ENCODE assay signal across 24 mouse cellular contexts in the genomic region with DNA sequence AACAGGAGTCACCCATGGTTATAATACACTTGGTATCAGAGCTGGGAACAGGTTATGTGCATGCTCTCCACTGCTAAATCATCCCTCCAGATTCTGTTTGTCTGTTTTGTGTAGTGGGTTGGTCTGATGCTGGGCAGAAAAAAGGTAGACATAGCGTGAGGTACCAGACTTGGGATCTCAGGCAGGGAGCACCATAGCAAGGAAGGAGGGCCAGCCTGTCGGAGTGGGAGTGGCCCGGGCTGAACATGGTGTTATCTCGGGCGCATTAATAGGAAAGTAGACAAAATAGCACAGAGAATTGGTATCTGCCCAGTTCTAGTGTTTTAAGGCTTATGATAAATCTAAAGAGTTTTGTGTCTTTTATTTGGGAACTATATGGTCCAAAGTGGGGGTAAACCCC. TPM values are rescaled to one million over a fixed set of nuclear protein-coding genes. Genes with fewer than 3 reads are reported as not detected.
DNase-seq lines count a peak whose midpoint lies in the region; ATAC-seq and TF ChIP-seq lines count a peak whose summit lies in the region.
"Had no signal": no experiment of that assay in that cellular context is flagged by ENCODE, and none has a peak within 500 bp of the region (broad histone marks: within the 10 kb centered on the region; RNA-seq: fewer than 3 reads in every experiment).

No protein-coding gene starts in this region.

- peak overlapping the region; percentile 75 for H3K27ac ChIP-seq in hindbrain, embryonic 10.5 days
- H3K27ac ChIP-seq in hindbrain, postnatal 0 days, result no peak overlapping the region
- no peak overlapping the region for H3K27ac ChIP-seq in liver, postnatal 0 days (ENCODE audit: low read depth)
- H3K27ac ChIP-seq in forebrain, embryonic 15.5 days (replicated peaks), result peak overlapping the region; percentile 24; the same call in 1 of the 2 replicates
- H3K27ac ChIP-seq: limb, embryonic 13.5 days; midbrain, embryonic 12.5 days; neural tube, embryonic 15.5 days had no signal

- H3K9me3 ChIP-seq in hindbrain, embryonic 10.5 days, result peaks cover 9% of the 10 kb centered on the region
- H3K9me3 ChIP-seq in hindbrain, postnatal 0 days (ENCODE audit: low read length), result no peaks in the 10 kb centered on the region
- no peaks in the 10 kb centered on the region for H3K9me3 ChIP-seq in liver, postnatal 0 days (ENCODE audit: low read length)
- no peaks in the 10 kb centered on the region for H3K9me3 ChIP-seq in forebrain, embryonic 15.5 days
- H3K9me3 ChIP-seq: megakaryocyte, embryonic 14.5 days had no signal

- 87% methylated on average over 5 of the region's 5 CpGs for WGBS in hindbrain, embryonic 10.5 days
- WGBS in hindbrain, postnatal 0 days, result 81% methylated on average over 5 of the region's 5 CpGs
- 46% methylated on average over 5 of the region's 5 CpGs for WGBS in liver, postnatal 0 days (ENCODE audit: insufficient replicate concordance)
- 82% methylated on average over 5 of the region's 5 CpGs for WGBS in forebrain, embryonic 15.5 days

- no peak for TF ChIP-seq EP300 in liver, postnatal 0 days (IDR thresholded peaks at IDR 0.05; ENCODE audit: low read depth)

- no peaks in the 10 kb centered on the region for H3K27me3 ChIP-seq in hindbrain, embryonic 10.5 days (ENCODE audit: insufficient read depth, poor library complexity, severe bottlenecking)
- H3K27me3 ChIP-seq in hindbrain, postnatal 0 days (ENCODE audit: insufficient read depth, low read length), result no peaks in the 10 kb centered on the region
- H3K27me3 ChIP-seq in liver, postnatal 0 days (ENCODE audit: insufficient read depth, low read length), result no peaks in the 10 kb centered on the region
- no peaks in the 10 kb centered on the region for H3K27me3 ChIP-seq in forebrain, embryonic 15.5 days
- H3K27me3 ChIP-seq: limb, embryonic 13.5 days; midbrain, embryonic 12.5 days; neural tube, embryonic 15.5 days had no signal

- TF ChIP-seq CTCF in hindbrain, postnatal 0 days (IDR thresholded peaks at IDR 0.05; ENCODE audit: low read depth), result no peak
- no peak for TF ChIP-seq CTCF in liver, postnatal 0 days (IDR thresholded peaks at IDR 0.05; ENCODE audit: low read depth)

- peaks cover 68% of the 10 kb centered on the region for H3K4me1 ChIP-seq in hindbrain, embryonic 10.5 days (replicated peaks)
- H3K4me1 ChIP-seq in hindbrain, postnatal 0 days (ENCODE audit: insufficient read depth, low read length), result peaks cover 14% of the 10 kb centered on the region
- H3K4me1 ChIP-seq in liver, postnatal 0 days (ENCODE audit: insufficient read depth), result peaks cover 31% of the 10 kb centered on the region
- H3K4me1 ChIP-seq in forebrain, embryonic 15.5 days, result peaks cover 28% of the 10 kb centered on the region

- H3K9ac ChIP-seq in hindbrain, postnatal 0 days (replicated peaks; ENCODE audit: low read length), result no peak overlapping the region
- no peak overlapping the region for H3K9ac ChIP-seq in liver, postnatal 0 days (replicated peaks)
- H3K9ac ChIP-seq in forebrain, embryonic 15.5 days (replicated peaks), result no peak overlapping the region
- H3K9ac ChIP-seq: limb, embryonic 13.5 days; midbrain, embryonic 12.5 days; neural tube, embryonic 15.5 days had no signal

- no peak overlapping the region for H3K4me3 ChIP-seq in hindbrain, embryonic 10.5 days
- no peak overlapping the region for H3K4me3 ChIP-seq in hindbrain, postnatal 0 days (ENCODE audit: low read length)
- H3K4me3 ChIP-seq in liver, postnatal 0 days (ENCODE audit: low read depth, low read length), result no peak overlapping the region
- no peak overlapping the region for H3K4me3 ChIP-seq in forebrain, embryonic 15.5 days
- H3K4me3 ChIP-seq: limb, embryonic 13.5 days; megakaryocyte, embryonic 14.5 days; midbrain, embryonic 12.5 days; neural tube, embryonic 15.5 days had no signal

- no peak for DNase-seq in hindbrain, embryonic 10.5 days (ENCODE audit: low spot score)
- DNase-seq in hindbrain, postnatal 0 days (ENCODE audit: low spot score), result no peak
- peak; percentile 64 for DNase-seq in liver
- DNase-seq in liver, postnatal 0 days, result no peak
- DNase-seq in lung, adult 18-20 months, result no peak
- DNase-seq: gastrocnemius, postnatal 25 days; heart, adult 11 months; heart, postnatal 4 days; kidney, adult 9 months; kidney, postnatal 14 days; lung, postnatal 4 days; right cerebral cortex, postnatal 14 days had no signal

- H3K36me3 ChIP-seq in hindbrain, embryonic 10.5 days, result peaks cover 8% of the 10 kb centered on the region
- H3K36me3 ChIP-seq in hindbrain, postnatal 0 days (ENCODE audit: insufficient read depth, low read length), result no peaks in the 10 kb centered on the region
- no peaks in the 10 kb centered on the region for H3K36me3 ChIP-seq in liver, postnatal 0 days (replicated peaks; ENCODE audit: insufficient read depth, low read length)
- no peaks in the 10 kb centered on the region for H3K36me3 ChIP-seq in forebrain, embryonic 15.5 days
- H3K36me3 ChIP-seq: limb, embryonic 13.5 days; midbrain, embryonic 12.5 days; neural tube, embryonic 15.5 days had no signal

- no peak overlapping the region for H3K4me2 ChIP-seq in hindbrain, postnatal 0 days (ENCODE audit: low read depth, low read length)
- no peak overlapping the region for H3K4me2 ChIP-seq in liver, postnatal 0 days (ENCODE audit: low read depth, low read length)
- H3K4me2 ChIP-seq in forebrain, embryonic 15.5 days (replicated peaks), result no peak overlapping the region
- H3K4me2 ChIP-seq: heart, embryonic 11.5 days; limb, embryonic 13.5 days; midbrain, embryonic 12.5 days; neural tube, embryonic 15.5 days had no signal

- no peak for ATAC-seq in hindbrain, postnatal 0 days
- ATAC-seq in liver, postnatal 0 days, result no peak
- ATAC-seq in erythroid progenitor cell, adult 5-6 weeks (replicated peaks; ENCODE audit: low FRiP score, poor library complexity, severe bottlenecking), result 0 out of 2 replicates have a peak, but pooled peaks have one; percentile 26
- ATAC-seq in forebrain, embryonic 15.5 days (replicated peaks), result no peak
- ATAC-seq in frontal cortex, adult (ENCODE audit: low TSS enrichment), result no peak
- ATAC-seq: CD4-positive, CD25-positive, alpha-beta regulatory T cell, adult 4 months; intestine, postnatal 0 days; lung, postnatal 0 days had no signal

RNA-seq across cellular contexts. Expression of a gene that starts 34.9 kb away (rescaled TPM):
- 3.1 and 3.4 TPM in 2 replicates for polyA plus RNA-seq in hindbrain, embryonic 10.5 days (2016; fragmentation: Nextera tagmentation; extraction: Ambion mirVana)
- total RNA-seq in hindbrain, postnatal 0 days (2014; rRNA removed), result 0.75 and 2.4 TPM in 2 replicates
- 1.8 and 2.6 TPM in 2 replicates for polyA plus RNA-seq in hindbrain, postnatal 0 days (2015; fragmentation: Nextera tagmentation; extraction: Ambion mirVana)
- not detected in 2 replicates for polyA plus RNA-seq in liver, postnatal 0 days (2015; fragmentation: Nextera tagmentation; extraction: Ambion mirVana)
- not detected in 2 replicates for total RNA-seq in erythroid progenitor cell, adult 5-6 weeks (2015; ENCODE audit: low replicate concordance)
- total RNA-seq in erythroid progenitor cell, adult 5-6 weeks (2017; ENCODE audit: low replicate concordance), result not detected in 2 replicates
- 2.6 and 3.7 TPM in 2 replicates for polyA plus RNA-seq in forebrain, embryonic 15.5 days (2015; fragmentation: Nextera tagmentation; extraction: Ambion mirVana)
- total RNA-seq: common myeloid progenitor, adult 5-6 weeks had no signal

RNA-seq across cellular contexts. Expression of a gene that starts 39.1 kb away (rescaled TPM):
- 125 and 134 TPM in 2 replicates for polyA plus RNA-seq in hindbrain, embryonic 10.5 days (2016; fragmentation: Nextera tagmentation; extraction: Ambion mirVana)
- 79.5 and 96.3 TPM in 2 replicates for total RNA-seq in hindbrain, postnatal 0 days (2014; rRNA removed)
- polyA plus RNA-seq in hindbrain, postnatal 0 days (2015; fragmentation: Nextera tagmentation; extraction: Ambion mirVana), result 95.9 and 99.6 TPM in 2 replicates
- 27.8 and 30.2 TPM in 2 replicates for polyA plus RNA-seq in liver, postnatal 0 days (2015; fragmentation: Nextera tagmentation; extraction: Ambion mirVana)
- total RNA-seq in erythroid progenitor cell, adult 5-6 weeks (2015; ENCODE audit: low replicate concordance), result 1.7 and 2.2 TPM in 2 replicates
- total RNA-seq in erythroid progenitor cell, adult 5-6 weeks (2017; ENCODE audit: low replicate concordance), result 4.0 TPM in 1 of 2 replicates, not detected in the other
- 117 and 131 TPM in 2 replicates for polyA plus RNA-seq in forebrain, embryonic 15.5 days (2015; fragmentation: Nextera tagmentation; extraction: Ambion mirVana)

Comparison
In these comparisons a context has a peak if more than half of its experiments do, and no peak if none do; other contexts are left out.
1. H3K27ac ChIP-seq: peak in hindbrain, embryonic 10.5 days (single experiment) and forebrain, embryonic 15.5 days (single experiment); none in hindbrain, postnatal 0 days (single experiment) and liver, postnatal 0 days (single experiment).